Mouse (Mus musculus): ENCODE measurements at regions not wholly inside any gene's neighbourhood (a gene's known extent, or its start where the extent isn't known, plus 50 kb on each side); places are given as distances from the start of the nearest gene placed in this dataset.

DNA sequence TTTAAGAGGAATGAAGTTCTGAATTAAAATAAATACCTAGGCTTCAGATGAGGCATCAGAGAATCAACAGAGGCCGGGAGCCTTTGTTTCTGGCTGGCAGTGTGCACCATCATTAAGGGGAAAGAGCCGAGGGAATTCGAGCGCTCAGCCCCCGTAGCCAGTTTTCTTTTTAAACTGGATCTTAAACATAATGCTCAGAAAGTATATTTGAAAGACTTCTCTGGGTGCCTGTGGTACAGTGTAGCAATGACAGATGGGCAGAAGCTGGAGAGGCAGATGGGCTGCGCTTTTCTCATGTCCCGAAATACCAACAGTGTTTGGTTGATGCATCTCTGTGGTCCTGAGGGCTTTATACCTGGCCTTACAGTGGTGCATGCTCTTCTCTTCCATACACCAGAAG is 247.6 kb downstream of the Tmem38b start:
- TF ChIP-seq CTCF (IDR thresholded peaks at IDR 0.05; ENCODE audit: extremely low read depth, insufficient read depth, insufficient read length, insufficient replicate concordance) (no peak), POLR2A (IDR thresholded peaks at IDR 0.05; ENCODE audit: low read depth, low read length) (no peak)
- no peaks in the 10 kb centered on the region for H3K36me3 ChIP-seq (ENCODE audit: control insufficient read depth, insufficient read depth, low read length)

GRCm38 (mm10) chr4:54074226-54074625 is 248.4 kb downstream of the Tmem38b start:
- 78% methylated on average over 5 of the region's 5 CpGs for WGBS
- Histone ChIP-seq H3K36me3 (ENCODE audit: control insufficient read depth, insufficient read depth, low read length) (no peaks in the 10 kb centered on the region), H3K27me3 (ENCODE audit: control insufficient read depth, insufficient read depth, low read length) (no peaks in the 10 kb centered on the region), H3K4me1 (ENCODE audit: control insufficient read depth, insufficient read depth, insufficient read length) (no peaks in the 10 kb centered on the region), H3K4me3 (ENCODE audit: extremely low read depth, insufficient read depth, insufficient read length) (no peak overlapping the region), H3K27ac (ENCODE audit: insufficient read depth, low read length) (no peak overlapping the region)
- TF ChIP-seq POLR2A (IDR thresholded peaks at IDR 0.05; ENCODE audit: low read depth, low read length) (no peak), CTCF (IDR thresholded peaks at IDR 0.05; ENCODE audit: extremely low read depth, insufficient read depth, insufficient read length, insufficient replicate concordance) (no peak)
- no peak for DNase-seq (ENCODE audit: low read depth in 1 of 2, low spot score in 2 of 2)

More for the DNA sequence above, 247.6 kb downstream of the Tmem38b start:
- Histone ChIP-seq H3K4me1 (ENCODE audit: control insufficient read depth, insufficient read depth, insufficient read length) (no peaks in the 10 kb centered on the region), H3K27me3 (ENCODE audit: control insufficient read depth, insufficient read depth, low read length) (no peaks in the 10 kb centered on the region), H3K27ac (ENCODE audit: insufficient read depth, low read length) (no peak overlapping the region), H3K4me3 (ENCODE audit: extremely low read depth, insufficient read depth, insufficient read length) (no peak overlapping the region)
- 89% methylated on average over 7 of the region's 7 CpGs for WGBS
- no peak for DNase-seq (ENCODE audit: low read depth in 1 of 2, low spot score in 2 of 2)

DNA sequence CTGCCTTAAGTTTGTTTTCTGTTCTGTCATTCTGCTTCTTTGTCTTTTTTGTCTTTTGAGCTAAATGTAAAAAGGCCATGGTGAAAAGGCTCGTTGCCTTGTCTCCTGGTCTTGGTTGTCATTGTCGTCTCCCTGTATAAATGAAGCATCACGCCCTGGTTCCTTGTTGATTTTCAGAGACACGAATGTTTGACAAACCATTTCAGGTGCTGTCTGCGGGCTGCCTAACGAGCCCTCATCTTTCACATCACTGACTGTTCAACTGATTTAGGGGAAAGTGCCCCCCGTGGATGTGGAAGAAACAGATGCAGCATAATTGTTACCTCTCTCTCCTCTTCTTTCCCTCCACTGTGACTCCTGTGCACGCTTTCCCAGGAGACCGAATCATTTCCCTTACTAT is 254.7 kb downstream of the Tmem38b start:
- Histone ChIP-seq H3K27me3 (ENCODE audit: control insufficient read depth, insufficient read depth, low read length) (no peaks in the 10 kb centered on the region), H3K4me1 (ENCODE audit: control insufficient read depth, insufficient read depth, insufficient read length) (no peaks in the 10 kb centered on the region), H3K36me3 (ENCODE audit: control insufficient read depth, insufficient read depth, low read length) (no peaks in the 10 kb centered on the region), H3K27ac (ENCODE audit: insufficient read depth, low read length) (no peak overlapping the region), H3K4me3 (ENCODE audit: extremely low read depth, insufficient read depth, insufficient read length) (no peak overlapping the region)
- WGBS = 78% methylated on average over 9 of the region's 9 CpGs
- no peak for TF ChIP-seq POLR2A (IDR thresholded peaks at IDR 0.05; ENCODE audit: low read depth, low read length)
- no peak for TF ChIP-seq CTCF (IDR thresholded peaks at IDR 0.05; ENCODE audit: extremely low read depth, insufficient read depth, insufficient read length, insufficient replicate concordance)
- DNase-seq (ENCODE audit: low read depth in 1 of 2, low spot score in 2 of 2) = no peak

GRCm38 (mm10) chr4:54081411-54081810 is 255.6 kb downstream of the Tmem38b start:
- Histone ChIP-seq H3K27me3 (ENCODE audit: control insufficient read depth, insufficient read depth, low read length) (no peaks in the 10 kb centered on the region), H3K4me1 (ENCODE audit: control insufficient read depth, insufficient read depth, insufficient read length) (no peaks in the 10 kb centered on the region), H3K27ac (ENCODE audit: insufficient read depth, low read length) (no peak overlapping the region), H3K36me3 (ENCODE audit: control insufficient read depth, insufficient read depth, low read length) (no peaks in the 10 kb centered on the region), H3K4me3 (ENCODE audit: extremely low read depth, insufficient read depth, insufficient read length) (no peak overlapping the region)
- 93% methylated on average over 5 of the region's 5 CpGs for WGBS
- no peak for TF ChIP-seq CTCF (IDR thresholded peaks at IDR 0.05; ENCODE audit: extremely low read depth, insufficient read depth, insufficient read length, insufficient replicate concordance)
- no peak for TF ChIP-seq POLR2A (IDR thresholded peaks at IDR 0.05; ENCODE audit: low read depth, low read length)
- DNase-seq (ENCODE audit: low read depth in 1 of 2, low spot score in 2 of 2) = no peak

DNA sequence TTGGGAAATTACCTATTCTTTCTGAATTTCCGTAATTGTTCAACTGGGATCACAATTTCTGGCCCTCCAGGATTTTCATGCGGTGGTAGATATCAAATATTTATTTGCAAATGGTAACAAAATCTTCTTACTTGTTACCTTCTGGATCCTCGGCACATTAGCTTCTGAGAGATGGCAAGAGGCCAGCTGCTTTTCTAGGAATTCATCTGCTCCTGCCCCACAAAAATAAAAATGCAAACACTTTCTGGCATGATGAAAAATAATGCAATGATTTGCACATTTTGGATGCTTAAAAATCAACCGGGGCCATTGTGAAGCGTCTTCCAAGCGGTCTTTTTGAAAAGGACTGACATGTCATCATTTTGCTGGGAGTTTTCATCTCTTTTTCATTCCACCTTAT is 258.9 kb downstream of the Tmem38b start:
- no peaks in the 10 kb centered on the region for H3K36me3 ChIP-seq (ENCODE audit: control insufficient read depth, insufficient read depth, low read length)
- 92% methylated on average over 6 of the region's 6 CpGs for WGBS
- TF ChIP-seq CTCF (IDR thresholded peaks at IDR 0.05; ENCODE audit: extremely low read depth, insufficient read depth, insufficient read length, insufficient replicate concordance) (no peak), POLR2A (IDR thresholded peaks at IDR 0.05; ENCODE audit: low read depth, low read length) (no peak)

GRCm38 (mm10) chr4:54094285-54094997 is 268.6 kb downstream of the Tmem38b start:
- 72% methylated on average over 7 of the region's 7 CpGs for WGBS
- no peaks in the 10 kb centered on the region for H3K36me3 ChIP-seq (ENCODE audit: control insufficient read depth, insufficient read depth, low read length)
- H3K4me1 ChIP-seq (ENCODE audit: control insufficient read depth, insufficient read depth, insufficient read length) = no peaks in the 10 kb centered on the region
- no peaks in the 10 kb centered on the region for H3K27me3 ChIP-seq (ENCODE audit: control insufficient read depth, insufficient read depth, low read length)
- no peak overlapping the region for H3K4me3 ChIP-seq (ENCODE audit: extremely low read depth, insufficient read depth, insufficient read length)
- H3K27ac ChIP-seq (ENCODE audit: insufficient read depth, low read length) = no peak overlapping the region
- no peak for DNase-seq (ENCODE audit: low read depth in 1 of 2, low spot score in 2 of 2)
- no peak for TF ChIP-seq POLR2A (IDR thresholded peaks at IDR 0.05; ENCODE audit: low read depth, low read length)
- TF ChIP-seq CTCF (IDR thresholded peaks at IDR 0.05; ENCODE audit: extremely low read depth, insufficient read depth, insufficient read length, insufficient replicate concordance) = no peak

More for the DNA sequence above, 258.9 kb downstream of the Tmem38b start:
- H3K4me3 ChIP-seq (ENCODE audit: extremely low read depth, insufficient read depth, insufficient read length) = no peak overlapping the region
- no peaks in the 10 kb centered on the region for H3K4me1 ChIP-seq (ENCODE audit: control insufficient read depth, insufficient read depth, insufficient read length)
- no peak for DNase-seq (ENCODE audit: low read depth in 1 of 2, low spot score in 2 of 2)
- H3K27ac ChIP-seq (ENCODE audit: insufficient read depth, low read length) = no peak overlapping the region
- H3K27me3 ChIP-seq (ENCODE audit: control insufficient read depth, insufficient read depth, low read length) = no peaks in the 10 kb centered on the region

GRCm38 (mm10) chr4:54095200-54095930 is 269.5 kb downstream of the Tmem38b start:
- DNase-seq (ENCODE audit: low read depth in 1 of 2, low spot score in 2 of 2) = no peak

More at GRCm38 (mm10) chr4:54095200-54095930, 269.5 kb downstream of the Tmem38b start:
- H3K36me3 ChIP-seq (ENCODE audit: control insufficient read depth, insufficient read depth, low read length) = no peaks in the 10 kb centered on the region
- H3K27me3 ChIP-seq (ENCODE audit: control insufficient read depth, insufficient read depth, low read length) = no peaks in the 10 kb centered on the region
- no peaks in the 10 kb centered on the region for H3K4me1 ChIP-seq (ENCODE audit: control insufficient read depth, insufficient read depth, insufficient read length)
- 80% methylated on average over 4 of the region's 4 CpGs for WGBS
- no peak for TF ChIP-seq CTCF (IDR thresholded peaks at IDR 0.05; ENCODE audit: extremely low read depth, insufficient read depth, insufficient read length, insufficient replicate concordance)
- no peak for TF ChIP-seq POLR2A (IDR thresholded peaks at IDR 0.05; ENCODE audit: low read depth, low read length)
- no peak overlapping the region for H3K27ac ChIP-seq (ENCODE audit: insufficient read depth, low read length)
- no peak overlapping the region for H3K4me3 ChIP-seq (ENCODE audit: extremely low read depth, insufficient read depth, insufficient read length)

Measured in spleen, adult 2 months (tissue).